Mouse (Mus musculus): ENCODE measurements around the gene Snx29.

Snx29 gene

GRCm38 (mm10) chr16:11685735-11686340, 363.1 kb downstream of the Snx29 start:
- DNase-seq (ENCODE audit: low read depth, low spot score): no peak

DNA sequence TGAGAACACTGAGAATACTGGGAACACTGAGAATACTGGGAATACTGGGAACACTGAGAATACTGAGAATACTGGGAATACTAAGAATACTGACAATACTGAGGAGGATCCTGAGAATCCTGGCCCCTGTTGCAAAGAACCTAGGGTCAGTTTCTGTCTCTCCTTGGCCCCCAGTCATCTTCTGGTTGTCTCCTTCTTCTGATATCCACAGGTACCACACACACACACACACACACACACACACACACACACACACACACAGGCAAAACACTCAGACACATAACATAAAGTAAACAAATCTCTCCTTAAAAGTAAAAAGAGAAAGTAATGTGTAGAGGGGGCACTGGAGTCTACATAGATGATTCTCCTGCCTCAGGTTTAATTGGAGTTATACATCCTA, 365.1 kb downstream of the Snx29 start:
- no peak for DNase-seq (ENCODE audit: low read depth, low spot score)

- no peak for DNase-seq (ENCODE audit: low read depth, low spot score)
Observed at GRCm38 (mm10) chr16:11688281-11689005, 365.7 kb downstream of the Snx29 start.

- DNase-seq (ENCODE audit: low read depth, low spot score): no peak
Observed at GRCm38 (mm10) chr16:11690097-11690496, 367.4 kb downstream of the Snx29 start.

- DNase-seq (ENCODE audit: low read depth, low spot score): no peak
Observed at GRCm38 (mm10) chr16:11690756-11691155, 368.0 kb downstream of the Snx29 start.

GRCm38 (mm10) chr16:11691487-11692200, 368.9 kb downstream of the Snx29 start:
- no peak for DNase-seq (ENCODE audit: low read depth, low spot score)

GRCm38 (mm10) chr16:11692744-11693143, 370.0 kb downstream of the Snx29 start:
- DNase-seq (ENCODE audit: low read depth, low spot score): no peak

- DNase-seq (ENCODE audit: low read depth, low spot score): no peak
Observed at GRCm38 (mm10) chr16:11694386-11694785, 371.7 kb downstream of the Snx29 start.

- peak; percentile 15 for DNase-seq (ENCODE audit: low read depth, low spot score)
Observed at GRCm38 (mm10) chr16:11696767-11697166, 374.1 kb downstream of the Snx29 start.

DNA sequence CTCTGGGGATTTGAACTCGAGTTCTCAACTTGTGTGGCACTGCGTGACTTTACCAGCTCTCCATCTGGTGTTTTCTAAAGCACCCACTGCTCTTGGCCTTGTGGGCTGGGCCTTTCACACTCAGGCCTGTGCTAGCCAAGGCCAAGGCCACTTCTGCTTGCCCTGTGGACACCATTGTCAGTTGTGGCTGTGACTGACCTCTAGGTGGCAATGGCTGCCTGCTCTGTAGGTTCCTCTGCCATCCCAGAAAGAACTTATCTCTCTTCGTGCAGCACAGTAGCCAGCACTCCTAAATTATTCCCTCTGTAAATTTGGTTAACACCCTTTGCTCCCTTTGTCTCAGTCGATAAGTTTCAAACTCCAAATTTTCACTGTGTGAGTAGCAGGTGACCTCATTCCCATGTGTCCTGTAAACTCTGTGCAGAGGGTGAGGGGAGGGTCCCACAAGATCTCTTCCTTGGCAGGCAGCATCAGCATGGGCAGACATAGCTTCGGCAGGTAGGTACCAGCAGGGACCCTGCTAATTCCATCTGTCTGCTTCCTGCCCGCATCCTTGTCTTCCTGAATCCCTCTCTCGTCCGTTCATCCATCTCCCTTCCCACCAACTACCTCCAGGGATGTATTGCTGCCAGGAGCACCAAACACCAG, 375.1 kb downstream of the Snx29 start:
- DNase-seq (ENCODE audit: low read depth, low spot score): peak; percentile 7

DNA sequence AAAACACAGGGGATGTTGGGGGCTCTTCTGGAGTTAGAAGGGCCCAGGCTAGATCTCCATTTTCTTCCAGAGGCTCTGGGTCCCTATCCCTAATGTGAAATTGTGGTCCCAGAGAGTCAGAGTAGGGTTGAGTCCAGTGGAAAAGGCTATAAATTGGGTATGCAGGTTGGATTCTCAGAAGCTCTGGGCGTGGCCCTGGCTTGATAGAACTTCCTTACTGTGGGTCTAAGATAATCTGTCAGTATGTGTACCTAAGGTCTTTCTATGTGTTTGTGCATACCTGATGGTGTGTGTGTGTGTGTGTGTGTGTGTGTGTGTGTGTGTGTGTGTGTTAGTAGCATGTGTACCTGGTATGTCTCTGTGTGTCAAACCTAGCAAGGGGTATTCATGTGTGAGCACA, 378.9 kb downstream of the Snx29 start:
- no peak for DNase-seq (ENCODE audit: low read depth, low spot score)

DNA sequence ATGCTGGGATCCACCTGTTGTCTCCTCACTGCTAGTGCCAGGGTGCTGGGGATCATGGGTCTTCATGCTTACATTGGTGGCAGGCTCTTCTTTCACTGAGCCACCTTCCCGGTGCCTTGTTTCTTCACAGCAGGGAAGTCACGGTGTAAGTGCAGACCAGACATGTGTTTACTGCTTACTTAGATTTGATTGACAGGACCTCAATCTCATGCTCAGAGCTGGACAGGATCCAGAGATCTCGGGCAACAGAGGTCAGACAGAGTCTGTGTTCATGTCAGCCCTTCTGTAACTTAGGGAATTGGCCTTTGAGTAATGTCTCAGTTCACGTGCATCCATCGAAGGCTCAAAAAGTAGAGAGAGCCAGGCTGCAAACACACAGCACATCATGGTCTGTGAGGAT, 381.4 kb downstream of the Snx29 start:
- DNase-seq (ENCODE audit: low read depth, low spot score): no peak

DNA sequence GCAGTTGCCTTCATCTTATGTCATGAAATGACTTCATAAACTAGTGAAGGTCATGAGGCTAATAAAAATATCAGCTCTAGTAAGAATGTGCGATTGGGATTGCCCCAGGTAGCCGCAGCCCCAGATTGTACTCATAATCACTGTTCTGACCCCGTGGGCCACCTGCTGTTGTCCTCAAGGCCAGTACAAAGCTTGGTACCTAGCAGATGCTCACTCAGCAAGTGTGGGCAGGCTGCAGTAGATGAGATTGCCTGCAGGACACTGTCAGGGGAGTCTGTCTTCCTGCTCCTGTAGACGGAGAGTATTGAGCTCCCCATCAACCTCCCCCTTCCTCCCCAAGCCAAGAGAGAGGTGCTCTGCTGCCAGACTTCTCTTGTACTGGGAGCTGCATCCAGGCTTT, 382.7 kb downstream of the Snx29 start:
- no peak for DNase-seq (ENCODE audit: low read depth, low spot score)

- no peak for DNase-seq (ENCODE audit: low read depth, low spot score)
Observed at GRCm38 (mm10) chr16:11708097-11708496, 385.4 kb downstream of the Snx29 start.

DNA sequence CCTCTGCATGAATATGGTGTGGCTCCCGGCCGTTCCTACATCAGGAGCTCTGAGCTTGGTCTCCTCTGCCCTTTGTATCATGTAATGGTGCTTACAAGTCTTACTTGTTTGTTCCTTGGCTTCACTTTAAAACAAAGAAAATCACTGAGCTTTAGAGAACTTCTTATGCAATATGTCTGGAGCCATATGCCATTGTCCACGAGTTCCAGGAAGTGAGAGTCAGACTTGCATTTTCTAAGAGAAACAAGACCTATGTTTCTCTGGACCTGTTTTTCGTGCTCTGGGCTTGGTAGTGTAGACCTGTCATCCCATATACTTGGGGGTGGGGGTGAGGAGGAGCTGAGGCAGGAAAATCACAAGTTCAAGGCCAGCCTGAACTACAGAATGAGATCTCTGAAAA, 386.7 kb downstream of the Snx29 start:
- DNase-seq (ENCODE audit: low read depth, low spot score): no peak

GRCm38 (mm10) chr16:11709999-11710667, 387.4 kb downstream of the Snx29 start:
- DNase-seq (ENCODE audit: low read depth, low spot score): no peak

- no peak for DNase-seq (ENCODE audit: low read depth, low spot score)
Observed at GRCm38 (mm10) chr16:11713265-11713865, 390.7 kb downstream of the Snx29 start.

DNA sequence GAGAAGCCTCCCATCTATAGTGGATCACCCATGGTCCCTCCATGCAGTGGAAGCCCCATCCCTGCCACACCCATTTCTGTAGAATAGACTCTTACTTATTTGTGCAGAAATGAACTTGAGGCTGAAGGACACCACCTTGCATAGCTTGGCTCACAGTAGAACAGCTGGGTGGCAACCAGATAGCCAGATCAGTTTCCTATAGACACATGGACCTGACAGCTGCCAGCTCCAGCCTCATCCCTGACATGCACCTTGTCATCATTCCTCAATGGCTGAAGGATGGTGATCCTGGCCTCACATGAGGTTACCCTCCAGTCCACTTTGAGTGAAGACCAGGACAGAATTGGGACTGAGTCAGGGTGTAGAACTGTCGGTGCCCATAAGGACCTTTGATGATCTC, 394.2 kb downstream of the Snx29 start:
- no peak for DNase-seq (ENCODE audit: low read depth, low spot score)

GRCm38 (mm10) chr16:11725901-11726300, 403.2 kb downstream of the Snx29 start:
- no peak for DNase-seq (ENCODE audit: low read depth, low spot score)

- no peak for DNase-seq (ENCODE audit: low read depth, low spot score)
Observed at GRCm38 (mm10) chr16:11727331-11727730, 404.6 kb downstream of the Snx29 start.

- DNase-seq (ENCODE audit: low read depth, low spot score): no peak
Observed at GRCm38 (mm10) chr16:11728131-11728530, 405.4 kb downstream of the Snx29 start.

All from R1 (cell line).